Mouse (Mus musculus) stomach, embryonic 14.5 days (tissue): ENCODE results near the gene Fam49a. TPM values are rescaled to one million over a fixed set of nuclear protein-coding genes. Genes with fewer than 3 reads are reported as not detected.

Experiments used
- ATAC-seq: fragments of 200-750 bp; cut with Nextera tagmentation; 2 replicates; pipeline ENCODE4 v1.8.0; 2017; ENCODE audit warnings: low read depth, moderate TSS enrichment; ENCODE audit not compliant: insufficient number of reproducible peaks, insufficient read depth, low FRiP score
- H3K27ac ChIP-seq: fragments of 300-500 bp; sonication (generic); 2 replicates; pipeline ENCODE4 v1.5.1; 2014; ENCODE audit warnings: mild to moderate bottlenecking, low read length, moderate library complexity, mixed read lengths
- H3K27me3 ChIP-seq: fragments of 300-500 bp; sonication (generic); 2 replicates; pipeline ENCODE4 v1.6.1; 2014; ENCODE audit warnings: low read length, control low read depth, mixed read lengths; ENCODE audit not compliant: control insufficient read depth, insufficient read depth
- H3K36me3 ChIP-seq: fragments of 300-500 bp; sonication (generic); 2 replicates; pipeline ENCODE4 v1.6.1; 2014; ENCODE audit warnings: mild to moderate bottlenecking, control low read depth, low read length, moderate library complexity, mixed read lengths; ENCODE audit not compliant: control insufficient read depth, insufficient read depth
- H3K4me1 ChIP-seq: fragments of 300-500 bp; sonication (generic); 2 replicates; pipeline ENCODE4 v1.6.1; 2014; ENCODE audit warnings: low read length, control low read depth, mixed read lengths; ENCODE audit not compliant: control insufficient read depth, insufficient read depth
- H3K4me2 ChIP-seq: fragments of 300-500 bp; sonication (generic); replicated peaks from 2 replicates; pipeline ENCODE4 v1.6.1; 2014; ENCODE audit warnings: low read depth, low read length, control low read depth
- H3K4me3 ChIP-seq: fragments of 300-500 bp; sonication (generic); 2 replicates; pipeline ENCODE4 v1.5.1; 2014; ENCODE audit warnings: low read depth, low read length, control low read depth
- H3K9ac ChIP-seq: fragments of 300-500 bp; sonication (generic); replicated peaks from 2 replicates; pipeline ENCODE4 v1.6.1; 2014; ENCODE audit warnings: low read depth, mild to moderate bottlenecking, control low read depth, low read length, moderate library complexity, mixed read lengths
- H3K9me3 ChIP-seq: fragments of 300-500 bp; sonication (generic); 2 replicates; pipeline ENCODE4 v1.6.1; 2016; ENCODE audit warnings: low read depth, low read length, control low read depth; ENCODE audit not compliant: control insufficient read depth
- WGBS: fragments of 180-500 bp; shearing (Covaris S2); extraction: QIAGEN DNeasy Blood & Tissue Kit; methylation state at CpG from one replicate; pipeline ENCODE4 v1.1.7; 2014; 5-methylcytosine and 5-hydroxymethylcytosine counted together
- polyA plus RNA-seq: library from polyadenylated mRNA; unstranded; fragments of >200 nt; fragmentation: Nextera tagmentation; extraction: Ambion mirVana; gene quantifications from 2 replicates; pipeline ENCODE4 v1.2.1, GENCODE M21; 2014

Gene Fam49a
- polyA plus RNA-seq, 1 experiment from 2014 or later = 19.9 TPM

GRCm38 (mm10) chr12:12364201-12364600, 102.3 kb downstream of the Fam49a start:
- no peaks in the 10 kb centered on the region for H3K27me3 ChIP-seq
- H3K4me1 ChIP-seq = no peaks in the 10 kb centered on the region
- no peak overlapping the region for H3K4me2 ChIP-seq
- no peak overlapping the region for H3K4me3 ChIP-seq
- 73% methylated on average over 8 of the region's 8 CpGs for WGBS
- H3K36me3 ChIP-seq = no peaks in the 10 kb centered on the region
- H3K9me3 ChIP-seq = no peaks in the 10 kb centered on the region
- ATAC-seq = no peak
- H3K27ac ChIP-seq = no peak overlapping the region
- no peak overlapping the region for H3K9ac ChIP-seq

- no peak overlapping the region for H3K9ac ChIP-seq
- H3K4me1 ChIP-seq = no peaks in the 10 kb centered on the region
- ATAC-seq = no peak
- H3K36me3 ChIP-seq = no peaks in the 10 kb centered on the region
- no peak overlapping the region for H3K4me2 ChIP-seq
- H3K9me3 ChIP-seq = no peaks in the 10 kb centered on the region
- 86% methylated on average over 5 of the region's 5 CpGs for WGBS
- H3K27ac ChIP-seq = no peak overlapping the region
- H3K27me3 ChIP-seq = no peaks in the 10 kb centered on the region
- no peak overlapping the region for H3K4me3 ChIP-seq
Observed at GRCm38 (mm10) chr12:12367423-12367822, 105.5 kb downstream of the Fam49a start.

GRCm38 (mm10) chr12:12373111-12373862, 111.3 kb downstream of the Fam49a start:
- no peaks in the 10 kb centered on the region for H3K27me3 ChIP-seq

GRCm38 (mm10) chr12:12379056-12379455, 117.1 kb downstream of the Fam49a start:
- WGBS = 51% methylated on average over 2 of the region's 2 CpGs
- Histone ChIP-seq H3K27ac (no peak overlapping the region), H3K4me2 (no peak overlapping the region), H3K9me3 (no peaks in the 10 kb centered on the region), H3K4me1 (no peaks in the 10 kb centered on the region), H3K27me3 (no peaks in the 10 kb centered on the region), H3K36me3 (no peaks in the 10 kb centered on the region), H3K9ac (no peak overlapping the region), H3K4me3 (no peak overlapping the region)
- ATAC-seq = no peak

More at GRCm38 (mm10) chr12:12373111-12373862, 111.3 kb downstream of the Fam49a start:
- Histone ChIP-seq H3K4me2 (no peak overlapping the region), H3K4me1 (no peaks in the 10 kb centered on the region), H3K36me3 (no peaks in the 10 kb centered on the region), H3K27ac (no peak overlapping the region), H3K9me3 (no peaks in the 10 kb centered on the region), H3K9ac (no peak overlapping the region), H3K4me3 (no peak overlapping the region)
- ATAC-seq = no peak
- WGBS = 55% methylated on average over 11 of the region's 11 CpGs

- no peaks in the 10 kb centered on the region for H3K4me1 ChIP-seq
- H3K27me3 ChIP-seq = no peaks in the 10 kb centered on the region
- no peak overlapping the region for H3K4me3 ChIP-seq
- no peaks in the 10 kb centered on the region for H3K36me3 ChIP-seq
- no peak overlapping the region for H3K27ac ChIP-seq
- H3K9ac ChIP-seq = no peak overlapping the region
- H3K4me2 ChIP-seq = no peak overlapping the region
- ATAC-seq = no peak
- WGBS = 89% methylated on average over 1 of the region's 1 CpGs
- H3K9me3 ChIP-seq = no peaks in the 10 kb centered on the region
Observed at GRCm38 (mm10) chr12:12389271-12389670, 127.3 kb downstream of the Fam49a start.

- no peak overlapping the region for H3K4me2 ChIP-seq
- no peaks in the 10 kb centered on the region for H3K9me3 ChIP-seq
- H3K9ac ChIP-seq = no peak overlapping the region
- no peak overlapping the region for H3K4me3 ChIP-seq
- ATAC-seq = no peak
- no peaks in the 10 kb centered on the region for H3K27me3 ChIP-seq
- no peaks in the 10 kb centered on the region for H3K4me1 ChIP-seq
- H3K36me3 ChIP-seq = no peaks in the 10 kb centered on the region
- H3K27ac ChIP-seq = no peak overlapping the region
- 18% methylated on average over 6 of the region's 6 CpGs for WGBS
Observed at GRCm38 (mm10) chr12:12396224-12396623, 134.3 kb downstream of the Fam49a start.

GRCm38 (mm10) chr12:12401051-12401465, 139.1 kb downstream of the Fam49a start:
- H3K4me3 ChIP-seq = peak overlapping the region; percentile 9; the same call in 1 of the 2 replicates
- H3K27ac ChIP-seq = peak overlapping the region; percentile 30; the same call in 1 of the 2 replicates
- H3K36me3 ChIP-seq = no peaks in the 10 kb centered on the region
- WGBS = 30% methylated on average over 9 of the region's 9 CpGs
- no peaks in the 10 kb centered on the region for H3K27me3 ChIP-seq
- peak overlapping the region; percentile 46 for H3K4me2 ChIP-seq
- H3K9ac ChIP-seq = no peak overlapping the region
- ATAC-seq = peak; percentile 34; the same call in 1 of the 2 replicates
- peaks cover 9% of the 10 kb centered on the region for H3K4me1 ChIP-seq
- H3K9me3 ChIP-seq = no peaks in the 10 kb centered on the region

- Histone ChIP-seq H3K4me3 (peak overlapping the region; percentile 9; the same call in 1 of the 2 replicates), H3K9ac (no peak overlapping the region), H3K4me2 (peak overlapping the region; percentile 46), H3K27me3 (no peaks in the 10 kb centered on the region), H3K27ac (peak overlapping the region; percentile 30; the same call in 1 of the 2 replicates), H3K36me3 (no peaks in the 10 kb centered on the region), H3K4me1 (peaks cover 12% of the 10 kb centered on the region), H3K9me3 (no peaks in the 10 kb centered on the region)
- whole genome bisulfite sequencing = 14% methylated on average over 15 of the region's 15 CpGs
- ATAC-seq = peak; percentile 20; the same call in 1 of the 2 replicates
Observed at GRCm38 (mm10) chr12:12401504-12401903, 139.6 kb downstream of the Fam49a start.
